Mouse (Mus musculus) stomach, postnatal 0 days (tissue): ENCODE measurements around the gene Capn2. TPM values are rescaled to one million over a fixed set of nuclear protein-coding genes. Genes with fewer than 3 reads are reported as not detected.

ENCODE experiments used
- ATAC-seq: fragments of 200-750 bp; cut with Nextera tagmentation; 2 replicates; pipeline ENCODE4 v1.8.0; 2017; ENCODE audit not compliant: low FRiP score, low TSS enrichment
- DNase-seq: peaks from one replicate; pipeline ENCODE4 v3.0.0-alpha.2; 2016; ENCODE audit warnings: low spot score
- H3K27ac ChIP-seq: fragments of 300-500 bp; sonication (generic); replicated peaks from 2 replicates; pipeline ENCODE4 v1.5.1; 2014; ENCODE audit warnings: mild to moderate bottlenecking, control low read depth
- H3K27me3 ChIP-seq: fragments of 300-500 bp; sonication (generic); 2 replicates; pipeline ENCODE4 v1.6.1; 2014; ENCODE audit warnings: low read length; ENCODE audit not compliant: control insufficient read depth, insufficient read depth
- H3K36me3 ChIP-seq: fragments of 300-500 bp; sonication (generic); 2 replicates; pipeline ENCODE4 v1.6.1; 2014; ENCODE audit warnings: low read length, mixed read lengths; ENCODE audit not compliant: control insufficient read depth, insufficient read depth
- H3K4me1 ChIP-seq: fragments of 300-500 bp; sonication (generic); replicated peaks from 2 replicates; pipeline ENCODE4 v1.6.1; 2014; ENCODE audit warnings: antibody characterized with exemption; ENCODE audit not compliant: control insufficient read depth, insufficient read depth
- H3K4me2 ChIP-seq: fragments of 300-500 bp; sonication (generic); replicated peaks from 2 replicates; pipeline ENCODE4 v1.6.1; 2014; ENCODE audit warnings: low read depth, mild to moderate bottlenecking, control low read depth, moderate library complexity
- H3K4me3 ChIP-seq: fragments of 300-500 bp; sonication (generic); 2 replicates; pipeline ENCODE4 v1.5.1; 2014; ENCODE audit warnings: low read depth, low read length, control low read depth
- H3K9ac ChIP-seq: fragments of 300-500 bp; sonication (generic); 2 replicates; pipeline ENCODE4 v1.6.1; 2014; ENCODE audit warnings: mild to moderate bottlenecking, low read length, control low read depth, mixed read lengths
- H3K9me3 ChIP-seq: fragments of 300-500 bp; sonication (generic); 2 replicates; pipeline ENCODE4 v1.6.1; 2016; ENCODE audit warnings: low read length; ENCODE audit not compliant: control insufficient read depth
- CTCF ChIP-seq: IDR thresholded peaks from 2 replicates; pipeline ENCODE4 v1.5.1; 2016; ENCODE audit warnings: antibody characterized with exemption, low read depth, mild to moderate bottlenecking, moderate library complexity
- EP300 ChIP-seq: optimal IDR thresholded peaks from 2 replicates; pipeline ENCODE3; 2016; ENCODE audit warnings: antibody characterized with exemption
- WGBS: fragments of 180-500 bp; shearing (Covaris S2); extraction: QIAGEN DNeasy Blood & Tissue Kit; methylation state at CpG from one replicate; pipeline ENCODE4 v1.1.7; 2014; 5-methylcytosine and 5-hydroxymethylcytosine counted together
- polyA plus RNA-seq: library from polyadenylated mRNA; unstranded; fragments of >200 nt; fragmentation: Nextera tagmentation; extraction: Ambion mirVana; gene quantifications from 2 replicates; pipeline ENCODE4 v1.2.1, GENCODE M21; 2015

The Capn2 gene
- polyA plus RNA-seq, 1 experiment from 2014 or later: 55.6 TPM

GRCm38 (mm10) chr1:182543136-182543535 is 25.7 kb upstream of the Capn2 start:
- DNase-seq (no peak), ATAC-seq (no peak)
- Histone ChIP-seq H3K36me3 (no peaks in the 10 kb centered on the region), H3K9ac (no peak overlapping the region), H3K4me2 (no peak overlapping the region), H3K27me3 (no peaks in the 10 kb centered on the region), H3K4me1 (no peaks in the 10 kb centered on the region), H3K9me3 (no peaks in the 10 kb centered on the region), H3K27ac (no peak overlapping the region), H3K4me3 (no peak overlapping the region)
- WGBS: 63% methylated on average over 8 of the region's 8 CpGs
- TF ChIP-seq CTCF (no peak), EP300 (no peak)

- ATAC-seq (no peak), DNase-seq (no peak)
- H3K4me2 ChIP-seq: no peak overlapping the region
- H3K9ac ChIP-seq: no peak overlapping the region
- TF ChIP-seq CTCF (no peak), EP300 (no peak)
- no peaks in the 10 kb centered on the region for H3K27me3 ChIP-seq
- 69% methylated on average over 5 of the region's 5 CpGs for WGBS
- H3K9me3 ChIP-seq: no peaks in the 10 kb centered on the region
- no peak overlapping the region for H3K4me3 ChIP-seq
- no peak overlapping the region for H3K27ac ChIP-seq
- H3K36me3 ChIP-seq: no peaks in the 10 kb centered on the region
- no peaks in the 10 kb centered on the region for H3K4me1 ChIP-seq
These were observed 24.7 kb upstream of the Capn2 start for GRCm38 (mm10) chr1:182542110-182542509.

- peak overlapping the region; percentile 53 for H3K9ac ChIP-seq
- H3K27ac ChIP-seq: no peak overlapping the region
These were observed 21.9 kb upstream of the Capn2 start for GRCm38 (mm10) chr1:182539023-182539940.

GRCm38 (mm10) chr1:182535080-182535481 is 17.7 kb upstream of the Capn2 start:
- H3K27ac ChIP-seq: 0 out of 2 replicates have a peak overlapping the region, but pooled peaks have one; percentile 30
- H3K36me3 ChIP-seq: no peaks in the 10 kb centered on the region
- no peak overlapping the region for H3K4me3 ChIP-seq
- H3K4me2 ChIP-seq: no peak overlapping the region
- H3K9ac ChIP-seq: no peak overlapping the region
- no peak for DNase-seq
- WGBS: 47% methylated on average over 3 of the region's 3 CpGs
- 0 out of 2 replicates have a peak, but pooled peaks cover 2% of the 10 kb centered on the region for H3K9me3 ChIP-seq
- no peaks in the 10 kb centered on the region for H3K4me1 ChIP-seq
- TF ChIP-seq CTCF (no peak), EP300 (peak; percentile 73)
- no peaks in the 10 kb centered on the region for H3K27me3 ChIP-seq
- no peak for ATAC-seq

More at GRCm38 (mm10) chr1:182539023-182539940, 21.9 kb upstream of the Capn2 start:
- H3K36me3 ChIP-seq: no peaks in the 10 kb centered on the region
- TF ChIP-seq CTCF (peak; percentile 87), EP300 (no peak)
- DNase-seq: peak; percentile 72
- H3K9me3 ChIP-seq: no peaks in the 10 kb centered on the region
- peak overlapping the region; percentile 53 for H3K4me2 ChIP-seq
- ATAC-seq: peak; percentile 74
- 16% methylated on average over 9 of the region's 9 CpGs for WGBS
- H3K27me3 ChIP-seq: no peaks in the 10 kb centered on the region
- H3K4me1 ChIP-seq: no peaks in the 10 kb centered on the region
- H3K4me3 ChIP-seq: peak overlapping the region; percentile 18; the same call in 1 of the 2 replicates

GRCm38 (mm10) chr1:182533583-182533982 is 16.2 kb upstream of the Capn2 start:
- H3K4me1 ChIP-seq: no peaks in the 10 kb centered on the region
- no peaks in the 10 kb centered on the region for H3K36me3 ChIP-seq
- H3K9ac ChIP-seq: no peak overlapping the region
- TF ChIP-seq EP300: no peak
- no peak for TF ChIP-seq CTCF
- no peak overlapping the region for H3K4me2 ChIP-seq
- ATAC-seq: no peak
- H3K27ac ChIP-seq: no peak overlapping the region
- no peaks in the 10 kb centered on the region for H3K27me3 ChIP-seq
- no peak for DNase-seq
- no peak overlapping the region for H3K4me3 ChIP-seq
- 72% methylated on average over 3 of the region's 3 CpGs for WGBS
- H3K9me3 ChIP-seq: 0 out of 2 replicates have a peak, but pooled peaks cover 2% of the 10 kb centered on the region
